Mouse (Mus musculus) brain, adult 2 months (tissue): ENCODE data around the gene D630003M21Rik.

Experiments
- DNase-seq: peaks from one replicate; pipeline ENCODE4 v3.0.0; 2011; ENCODE audit warnings: low read depth, low spot score

The D630003M21Rik gene

DNA sequence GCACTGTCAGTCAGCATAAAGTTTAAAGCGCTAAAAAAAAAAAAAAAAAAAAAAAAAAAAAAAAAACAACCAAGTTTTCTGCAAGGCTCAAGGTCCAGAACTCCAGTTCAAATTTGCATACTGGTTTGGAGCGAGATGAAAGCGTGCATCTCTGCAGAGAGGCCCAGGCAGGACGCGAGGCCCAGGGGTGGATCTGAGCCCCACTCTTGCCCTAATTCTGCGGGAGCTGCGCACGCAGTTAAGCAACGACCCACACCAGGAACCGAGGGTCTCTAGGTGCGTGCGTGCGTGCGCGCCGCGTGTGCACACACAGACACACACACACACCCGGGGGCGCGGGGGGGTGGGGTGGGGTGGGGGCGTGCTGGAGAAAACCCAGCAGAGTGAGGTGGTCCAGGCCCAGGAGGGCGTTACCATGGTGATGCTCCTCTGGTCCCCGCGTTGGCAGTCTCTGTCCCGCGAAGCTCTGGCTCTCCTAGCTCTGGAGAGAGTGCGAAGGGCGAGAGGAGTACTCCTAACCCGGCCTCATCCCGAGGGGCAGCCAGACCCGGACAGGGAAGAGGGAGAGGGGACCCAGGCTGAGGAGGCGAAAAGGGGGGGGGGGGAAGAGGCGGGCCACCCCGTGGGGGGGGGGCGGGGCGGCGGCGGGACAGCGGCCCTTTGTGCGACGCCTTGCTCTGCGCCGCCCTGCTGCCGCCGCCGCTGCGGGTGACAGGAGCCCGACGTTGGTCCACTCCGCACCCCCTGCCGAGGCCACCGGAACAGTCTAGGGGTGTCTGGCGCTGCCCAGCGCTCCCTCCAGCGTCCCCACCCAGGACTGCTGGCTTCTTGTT, at the start of gene D630003M21Rik:
D630003M21Rik (minus strand) TSS at position 553 of the 833 bp plus-strand sequence.
- DNase-seq, result peak; percentile 32

DNA sequence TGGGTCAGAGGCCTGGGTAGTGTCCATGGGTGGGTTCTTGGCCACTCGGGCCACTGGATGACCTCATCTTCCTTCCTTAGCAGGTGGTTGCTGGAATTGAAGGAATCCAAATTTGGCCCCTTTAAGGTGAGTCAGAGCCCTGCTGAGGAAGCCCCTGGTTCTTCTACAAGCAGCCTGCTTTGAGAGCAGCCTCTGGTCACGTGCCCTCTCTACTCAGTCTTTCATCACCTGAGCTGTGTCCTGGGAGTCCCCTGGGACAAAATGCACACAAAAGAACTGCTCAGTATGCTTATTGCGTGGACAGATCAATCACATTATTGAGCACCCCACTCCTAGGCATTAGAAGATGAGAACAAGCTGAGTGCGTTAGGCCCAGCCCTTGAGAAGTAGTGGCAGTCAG, 47.9 kb upstream of the D630003M21Rik start:
- no peak for DNase-seq

DNA sequence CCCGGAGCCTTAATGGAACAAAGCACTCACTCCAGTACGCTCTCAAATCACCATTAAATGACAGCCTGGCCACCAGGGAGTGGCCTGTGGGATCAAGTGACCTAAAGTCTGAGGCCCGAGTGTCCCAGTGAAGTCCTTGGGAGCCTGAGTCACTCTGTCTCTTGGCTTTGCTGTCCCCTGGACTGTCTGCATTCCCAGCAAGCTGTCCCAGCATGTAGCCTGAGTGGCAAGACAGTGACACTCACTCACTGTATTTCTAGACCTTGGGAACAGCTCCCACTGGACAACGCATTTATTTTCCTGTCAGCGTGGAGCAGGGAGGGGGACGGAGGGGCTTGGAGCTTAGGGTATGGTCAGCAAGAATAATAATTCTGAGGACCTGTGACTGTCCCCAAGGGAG, 47.4 kb upstream of the D630003M21Rik start:
- no peak for DNase-seq

DNA sequence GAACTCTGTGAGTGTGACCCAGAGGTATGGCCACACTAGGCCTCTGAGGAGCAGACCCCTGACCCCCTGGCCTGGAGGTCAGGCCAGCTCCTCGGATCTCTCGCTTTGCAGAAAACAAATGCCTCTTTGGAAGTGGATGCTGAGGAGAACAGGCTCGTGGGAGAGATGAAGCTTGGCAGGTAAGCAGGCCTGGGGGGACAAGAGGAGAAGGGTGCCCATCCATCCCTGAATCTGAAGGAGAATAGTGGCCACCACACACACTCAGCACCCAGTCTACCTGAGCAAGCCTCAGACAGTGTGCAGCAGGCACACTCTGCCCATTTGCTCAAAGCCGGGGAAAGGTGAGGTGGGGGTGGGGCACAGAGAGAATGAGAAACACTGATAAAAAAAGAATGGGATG, 46.8 kb upstream of the D630003M21Rik start:
- no peak for DNase-seq

DNA sequence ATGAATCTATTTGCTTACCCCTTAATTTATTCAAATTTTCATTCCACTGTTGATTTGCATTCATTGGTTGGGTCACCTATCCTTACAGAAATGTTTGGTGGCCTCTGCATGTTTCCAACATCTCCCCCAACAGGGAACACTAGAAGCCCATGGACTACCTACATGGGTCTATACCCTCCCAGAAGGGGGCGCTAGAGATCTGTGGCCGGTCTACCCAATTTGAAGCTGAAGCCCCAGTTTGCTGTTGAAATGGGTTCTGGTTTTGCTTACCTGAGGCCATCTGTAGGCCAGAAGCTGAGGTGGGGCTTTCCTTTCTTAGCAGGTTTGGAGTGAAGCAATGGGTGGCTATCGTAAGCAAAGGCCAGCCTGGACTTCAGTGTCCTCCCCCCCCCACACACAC, 46.3 kb upstream of the D630003M21Rik start:
- DNase-seq, result no peak

DNA sequence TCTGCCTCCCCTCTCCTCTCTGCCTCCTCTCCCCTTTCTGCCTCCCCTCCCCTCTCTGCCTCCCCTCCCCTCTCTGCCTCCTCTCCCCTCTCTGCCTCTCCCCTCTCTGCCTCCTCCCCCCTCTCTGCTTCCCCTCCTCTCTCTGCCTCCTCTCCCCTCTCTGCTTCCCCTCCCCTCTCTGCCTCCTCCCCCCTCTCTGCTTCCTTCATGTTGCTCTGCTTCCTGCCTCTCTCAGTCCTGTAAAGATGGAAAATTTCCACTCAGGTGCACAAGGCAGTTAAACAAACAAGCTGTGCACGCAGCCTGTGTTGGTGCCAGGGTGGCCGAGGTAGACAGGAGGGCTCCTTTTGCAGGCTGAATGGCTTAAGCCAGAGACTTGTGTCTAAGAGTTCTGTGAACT, 44.6 kb upstream of the D630003M21Rik start:
- peak; percentile 31 for DNase-seq

DNA sequence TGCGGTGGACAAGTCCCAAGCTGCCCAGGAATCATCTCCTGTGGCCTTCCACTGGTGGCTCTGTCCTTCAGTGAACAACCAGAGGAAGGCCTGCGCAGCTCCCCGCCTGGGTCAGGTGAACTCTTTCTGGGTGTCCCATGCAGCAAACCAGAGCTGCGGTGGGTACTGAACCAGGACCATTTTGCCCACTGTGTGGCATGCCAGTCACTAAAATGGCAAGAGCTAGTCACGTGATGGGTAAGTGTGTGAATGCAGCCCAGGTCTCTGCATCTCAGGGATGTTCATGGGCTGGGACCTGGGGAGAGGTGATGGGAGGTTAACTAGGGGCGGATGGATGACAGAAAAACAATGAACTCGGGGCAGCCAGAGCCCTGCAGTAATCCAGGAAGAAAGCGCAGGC, 41.0 kb upstream of the D630003M21Rik start:
- DNase-seq, result no peak

DNA sequence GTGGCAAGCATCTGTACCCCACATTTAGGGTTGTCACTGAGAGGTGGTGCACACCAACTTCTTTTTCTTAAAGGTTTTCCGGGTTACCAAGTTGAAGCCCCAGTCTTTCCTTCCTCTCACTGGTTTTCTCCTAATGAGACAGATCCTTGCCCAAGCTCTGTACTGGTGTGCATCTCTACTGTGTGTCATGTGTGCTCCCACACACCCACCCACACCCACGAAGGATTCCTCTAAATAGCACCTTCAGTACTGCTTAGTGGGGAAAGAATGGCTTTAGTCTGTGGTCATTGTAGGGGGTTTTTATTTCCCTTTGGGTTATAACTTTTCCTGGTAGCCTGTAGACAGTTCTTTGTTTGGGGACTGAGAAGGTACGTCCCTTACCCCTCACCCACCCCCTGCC, 35.9 kb upstream of the D630003M21Rik start:
- peak; percentile 59 for DNase-seq

DNA sequence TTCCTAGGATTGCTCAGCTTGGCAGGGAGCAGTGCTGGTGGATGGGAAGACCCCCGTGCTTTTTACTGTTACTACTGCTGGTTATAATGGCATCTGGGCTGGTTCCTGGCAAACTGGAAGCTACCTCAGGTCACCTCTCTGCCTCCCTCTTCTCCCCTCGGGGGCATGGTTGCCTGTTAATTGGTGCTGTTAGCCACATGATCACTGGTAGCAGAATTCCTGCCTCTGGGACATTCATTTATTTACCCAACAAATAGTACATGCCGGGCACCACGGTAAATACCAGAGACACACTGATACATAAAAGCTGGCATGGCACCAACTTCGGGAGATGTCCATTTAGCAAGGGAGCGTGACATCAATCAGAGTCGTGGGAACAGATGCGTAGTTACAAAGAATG, 30.5 kb upstream of the D630003M21Rik start:
- no peak for DNase-seq

DNA sequence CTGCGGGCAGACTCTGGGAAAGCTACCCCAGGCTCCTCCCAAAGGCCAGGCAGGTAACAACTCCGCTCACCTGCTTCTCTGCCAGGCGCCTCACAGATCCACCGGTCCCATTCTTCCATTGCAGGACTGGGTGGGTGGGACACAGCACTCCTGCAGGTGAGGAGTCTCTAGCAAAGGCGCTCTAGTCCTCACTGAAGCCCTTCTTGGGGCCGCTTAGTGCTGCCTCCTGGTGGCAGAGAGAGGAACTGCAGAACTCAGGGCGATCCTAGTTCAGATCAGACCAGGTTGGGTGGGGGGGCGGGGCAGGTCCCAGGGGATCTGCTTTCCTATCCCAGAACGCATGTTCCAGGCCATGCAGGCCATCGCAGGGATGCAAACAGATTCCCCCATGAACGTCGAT, 29.8 kb upstream of the D630003M21Rik start:
- DNase-seq, result peak; percentile 75

DNA sequence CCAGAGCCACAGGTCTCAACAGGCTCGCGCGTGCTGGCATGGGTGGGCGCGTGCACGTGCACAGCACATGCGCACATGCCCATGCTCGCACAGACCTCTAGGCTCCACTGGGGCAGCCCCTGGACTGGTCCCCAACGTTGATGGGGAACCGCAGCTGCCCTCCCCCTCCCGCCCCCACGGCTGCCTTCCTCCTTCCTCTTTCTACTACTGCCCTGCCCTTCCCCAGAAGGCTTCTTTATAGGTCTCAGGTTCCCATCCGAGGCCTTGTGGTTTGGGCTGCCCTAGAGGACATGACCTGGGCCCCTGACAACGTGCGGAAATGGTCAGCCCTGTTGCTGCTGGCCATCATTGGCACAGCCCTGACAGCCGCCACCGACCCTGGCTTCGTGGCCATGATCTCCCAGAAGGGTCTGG, 29.0 kb upstream of the D630003M21Rik start, which contains the start of gene Bpi:
Bpi (plus strand) TSS at position 90 of the 414 bp plus-strand sequence.
- no peak for DNase-seq

DNA sequence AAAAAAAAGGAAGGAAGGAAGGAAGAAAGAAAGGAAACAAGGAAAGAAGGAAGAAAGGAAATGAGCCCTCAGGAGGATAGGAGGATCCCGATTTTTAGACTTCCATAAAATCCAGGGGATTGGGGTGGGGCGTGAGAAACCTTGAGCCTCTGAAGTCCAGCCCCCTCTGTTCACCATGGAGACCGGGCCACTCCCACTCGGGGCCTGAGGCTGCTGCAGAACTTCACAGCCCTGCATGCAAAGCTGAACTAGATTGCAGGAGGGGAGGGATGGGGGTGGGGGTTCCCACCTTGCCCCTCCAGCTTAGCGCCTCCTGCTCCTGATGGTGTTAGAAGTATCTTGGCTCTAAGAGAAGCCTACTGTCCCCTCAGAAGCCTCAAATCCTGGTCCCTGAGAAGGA, 27.9 kb upstream of the D630003M21Rik start:
- DNase-seq, result peak; percentile 8

DNA sequence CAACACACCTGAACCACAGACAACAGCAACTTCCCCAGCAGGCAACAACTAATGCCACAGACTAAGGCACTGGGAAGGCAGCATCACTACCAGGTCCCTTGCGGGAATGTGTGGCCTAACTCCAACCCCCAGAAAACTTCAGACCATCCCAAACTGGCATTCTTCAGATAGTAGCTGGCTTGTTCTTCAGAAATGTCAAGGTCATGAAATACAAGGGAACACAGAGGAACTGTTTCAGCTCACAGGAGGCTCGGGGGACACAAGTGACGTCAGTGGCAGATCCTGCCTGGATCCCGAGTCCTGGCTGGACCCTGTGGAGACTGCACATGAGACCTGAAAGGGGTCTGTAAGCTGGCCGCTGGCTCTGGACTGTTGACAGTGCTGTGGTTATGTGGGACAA, 24.8 kb upstream of the D630003M21Rik start:
- DNase-seq, result no peak

DNA sequence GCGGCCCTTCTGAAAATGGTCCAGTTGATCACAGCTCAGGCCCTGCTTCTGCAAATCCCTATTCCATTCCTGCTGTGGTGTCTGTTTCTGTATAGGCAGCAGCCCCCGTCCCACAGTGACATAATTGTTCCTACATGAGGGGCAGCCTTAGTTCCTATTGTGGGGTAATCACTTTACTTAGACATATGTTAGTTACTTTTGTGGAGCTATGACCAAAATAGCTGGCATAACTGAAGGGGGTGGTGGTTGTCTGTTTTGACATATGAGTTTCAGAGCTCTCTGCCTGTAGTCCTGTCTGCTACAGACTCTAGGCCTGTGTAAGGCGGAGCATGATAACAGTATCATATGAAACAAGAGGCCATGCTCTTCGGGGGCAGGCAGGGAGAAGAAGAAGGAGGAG, 21.5 kb upstream of the D630003M21Rik start:
- DNase-seq, result peak; percentile 49

DNA sequence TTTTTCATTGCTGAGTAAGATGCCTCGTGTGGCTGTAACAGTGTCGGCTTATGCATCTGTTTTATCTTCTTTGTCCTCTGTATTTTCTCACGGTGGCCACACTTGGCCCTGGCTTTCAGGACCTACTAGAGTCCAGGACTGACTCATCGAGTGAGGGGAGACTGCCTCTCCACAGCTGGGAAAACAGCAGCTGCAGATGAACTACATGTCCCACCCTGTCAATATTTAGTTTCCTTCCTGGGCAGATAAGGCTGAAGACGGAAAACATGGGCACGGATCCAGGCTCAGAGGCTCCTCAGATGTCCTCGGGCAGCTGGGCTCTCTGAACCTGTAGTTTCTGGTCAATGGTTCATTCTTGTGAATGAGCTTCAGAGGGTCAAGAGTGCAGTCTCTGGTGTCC, 19.3 kb upstream of the D630003M21Rik start:
- no peak for DNase-seq

DNA sequence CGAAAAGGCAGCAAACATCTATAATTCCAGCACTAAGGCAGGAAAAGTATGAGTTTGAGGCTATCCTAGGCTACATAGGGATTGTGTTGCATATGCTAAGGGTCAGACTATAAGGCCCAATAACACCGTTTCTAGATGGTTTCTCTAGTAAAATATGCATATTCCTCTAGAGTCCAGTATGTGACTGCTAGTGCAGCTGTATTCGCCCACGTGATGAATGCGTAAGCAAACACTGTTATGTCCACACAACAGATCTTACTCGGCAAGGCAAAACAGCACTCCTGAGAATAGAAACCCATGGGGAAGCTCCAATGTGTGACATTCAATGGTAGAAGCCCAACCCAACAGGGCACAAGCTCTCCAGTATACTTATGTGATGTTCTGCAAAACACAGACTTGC, 18.8 kb upstream of the D630003M21Rik start:
- no peak for DNase-seq

DNA sequence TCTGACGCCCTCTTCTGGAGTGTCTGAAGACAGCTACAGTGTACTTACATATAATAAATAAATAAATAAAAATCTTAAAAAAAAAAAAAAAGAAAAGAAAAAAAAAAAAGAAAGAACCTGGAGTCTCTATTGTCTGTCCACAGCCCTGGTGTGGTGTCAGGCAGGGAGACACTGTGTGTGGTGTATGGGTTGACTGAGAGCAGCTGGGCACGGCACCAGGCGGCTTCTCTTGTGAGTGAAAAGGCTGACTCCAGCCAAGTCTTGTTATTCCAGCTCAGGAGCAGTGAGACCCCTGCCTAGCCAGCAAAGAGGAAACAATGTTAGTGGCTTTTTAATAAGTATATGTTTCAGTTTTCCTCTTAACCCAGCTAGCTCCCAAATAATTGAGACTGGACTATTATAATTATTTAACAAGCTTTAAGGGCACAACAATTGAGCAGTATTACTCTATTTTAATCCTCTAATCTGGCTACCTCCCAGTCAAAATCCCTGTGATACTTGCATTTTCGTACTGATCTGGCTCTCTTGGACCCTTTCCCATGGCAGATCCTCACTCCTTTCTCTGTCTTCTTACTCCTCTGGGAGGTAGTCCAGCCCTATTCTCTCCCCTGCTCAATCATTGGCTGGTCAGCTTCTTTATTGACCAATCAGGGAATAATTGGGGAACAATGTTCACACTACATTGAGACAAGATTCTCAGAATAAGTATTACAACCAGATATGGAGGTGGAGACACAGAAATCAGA, 16.2 kb upstream of the D630003M21Rik start:
- no peak for DNase-seq

DNA sequence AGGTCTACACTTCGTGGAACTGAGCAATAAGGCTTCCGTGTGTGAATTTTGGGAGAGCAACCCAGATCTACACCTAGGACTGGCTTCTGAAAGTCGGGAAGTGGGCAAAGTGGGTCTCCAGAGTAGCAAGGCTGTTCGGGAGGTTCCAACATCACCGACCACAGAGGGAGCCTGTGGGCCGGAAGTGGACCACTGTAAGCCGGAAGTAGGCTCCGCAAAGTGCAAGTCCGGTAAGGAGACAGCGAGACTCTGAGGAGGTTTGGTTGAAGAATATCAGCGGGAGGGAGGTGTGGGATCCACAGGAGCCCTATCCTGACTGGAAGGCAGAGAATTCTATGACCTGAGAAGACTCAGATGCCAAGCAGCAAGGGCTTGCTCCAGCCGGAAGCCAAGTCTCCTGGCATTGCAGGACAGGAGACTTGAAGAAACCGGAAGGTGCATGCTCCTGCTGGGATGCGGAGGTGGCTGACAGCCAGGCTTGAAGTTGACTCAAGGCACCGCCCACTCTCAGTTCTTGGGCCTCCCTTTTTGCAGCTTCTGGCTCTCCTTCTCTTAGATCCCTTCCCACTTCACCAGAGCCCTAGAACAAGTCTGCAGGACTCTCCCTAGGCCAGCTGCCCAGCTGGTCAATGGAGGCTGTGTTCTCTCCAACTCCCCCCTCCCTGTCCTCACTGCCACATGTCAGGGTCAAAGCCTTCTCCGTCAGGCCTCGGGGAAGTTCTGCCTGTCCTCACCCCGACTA, 14.3 kb upstream of the D630003M21Rik start:
- DNase-seq, result peak; percentile 84

DNA sequence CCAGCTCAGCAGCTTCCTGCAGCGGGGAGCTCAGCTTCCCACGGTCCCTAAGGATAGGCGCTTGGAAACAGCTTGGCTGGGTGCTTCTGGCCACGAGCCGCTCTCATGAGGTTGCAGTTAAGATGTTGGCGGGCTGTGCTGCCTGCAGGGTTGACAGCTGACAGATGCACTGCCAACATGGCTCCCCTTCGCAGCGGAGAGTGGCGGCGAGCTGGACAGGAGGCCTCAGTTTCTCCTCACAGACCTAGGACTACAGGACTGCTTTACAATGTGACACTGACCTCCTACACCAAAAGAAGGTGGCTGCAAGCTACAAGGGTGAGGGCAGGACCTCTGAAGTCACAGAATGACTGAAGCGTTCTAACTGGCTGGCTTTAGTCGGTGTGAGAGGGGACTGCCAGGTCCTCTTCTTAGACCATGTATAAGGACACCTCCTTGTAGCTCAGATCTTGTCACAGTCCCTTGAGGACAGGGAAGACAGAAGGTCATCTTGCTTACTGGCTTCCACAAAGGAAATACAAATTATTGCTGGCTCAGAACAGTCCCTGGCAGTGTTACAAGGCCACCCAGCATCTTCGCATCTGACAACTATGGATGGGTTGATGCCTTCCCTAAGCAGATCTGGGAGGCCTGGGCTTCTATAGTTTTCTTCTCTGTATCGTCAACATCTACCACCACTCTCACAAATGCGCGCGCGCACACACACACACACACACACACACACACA, 13.3 kb upstream of the D630003M21Rik start:
- DNase-seq, result peak; percentile 88

DNA sequence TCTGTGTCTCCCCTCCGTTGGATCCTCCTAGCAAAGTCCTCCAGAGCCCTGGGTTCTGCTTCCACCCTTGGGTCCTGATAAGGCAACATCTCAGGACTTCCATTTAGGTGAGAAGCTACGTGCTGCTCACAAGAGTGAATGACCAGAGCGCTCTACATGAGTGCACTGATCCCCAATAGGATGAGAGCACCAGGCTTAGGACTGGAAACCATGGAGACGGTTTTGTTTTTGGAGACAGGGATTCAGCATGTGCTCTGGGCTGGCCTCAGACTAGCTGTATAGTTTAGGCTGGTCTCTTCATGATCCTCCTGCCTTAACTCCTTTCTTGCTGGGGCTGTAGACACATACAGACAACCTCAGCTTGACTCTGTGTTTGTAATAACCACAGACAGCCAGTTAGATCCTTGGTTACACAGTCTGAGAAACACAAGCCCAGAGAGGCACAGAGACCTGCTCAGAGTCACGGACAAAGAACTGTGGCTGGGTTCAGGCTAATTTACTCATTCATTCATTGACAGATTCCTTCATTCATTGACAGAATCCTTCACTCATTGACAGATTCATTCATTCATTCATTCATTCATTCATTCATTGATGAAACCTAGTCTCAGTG, 12.2 kb upstream of the D630003M21Rik start:
- no peak for DNase-seq

DNA sequence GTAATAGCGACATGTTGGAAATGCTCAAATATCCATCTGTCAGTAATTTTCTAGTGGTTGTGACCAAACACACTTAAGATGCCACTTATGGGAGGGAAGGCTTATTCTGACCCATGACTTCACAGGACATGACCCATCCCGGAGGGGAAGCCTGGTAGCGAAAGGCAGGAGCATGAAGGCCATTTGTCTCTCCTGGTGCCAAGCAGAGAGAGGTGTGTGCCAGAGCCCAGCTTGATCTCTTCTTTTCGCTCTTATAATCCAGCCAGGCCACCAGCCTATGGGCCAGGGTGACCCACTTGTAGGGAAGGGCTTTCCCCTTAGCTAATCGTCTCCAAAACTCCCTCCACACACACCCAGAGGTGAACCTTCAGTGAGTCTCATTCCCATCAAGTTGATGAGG, 9.1 kb upstream of the D630003M21Rik start:
- DNase-seq, result peak; percentile 63
